Mouse (Mus musculus) lung, postnatal 0 days (tissue): Measurements from ENCODE around the gene Prkcb.

Experiments
- CTCF ChIP-seq: IDR thresholded peaks from 2 replicates; pipeline ENCODE4 v1.5.1; 2016; ENCODE audit warnings: antibody characterized with exemption, mild to moderate bottlenecking
- EP300 ChIP-seq: IDR thresholded peaks from 2 replicates; pipeline ENCODE4 v1.6.1; 2016; ENCODE audit warnings: antibody characterized with exemption, mild to moderate bottlenecking, control low read depth

- TF ChIP-seq CTCF (no peak), EP300 (no peak)
These were observed 93.0 kb downstream of the Prkcb start for GRCm38 (mm10) chr7:122381560-122381959.
